Mouse (Mus musculus): ENCODE results near the gene Sh3pxd2b. TPM values are rescaled to one million over a fixed set of nuclear protein-coding genes. Genes with fewer than 3 reads are reported as not detected.

The Sh3pxd2b gene
- total RNA-seq, 2 experiments from 2014 or later, result 12.4 to 14.5 TPM

Other genes starting within 250 kb of the Sh3pxd2b start
- not detected for gene Il9r, start 147.5 kb upstream of the Sh3pxd2b start, total RNA-seq (2021)
- gene Snrnp25, start 142.4 kb upstream of the Sh3pxd2b start, total RNA-seq (2021), result 10 to 100 TPM; 24.5 to 29.0 TPM
- 10 to 100 TPM; 11.1 to 14.2 TPM for gene Rhbdf1, start 125.5 kb upstream of the Sh3pxd2b start, total RNA-seq (2021)
- gene Mpg, start 121.3 kb upstream of the Sh3pxd2b start, total RNA-seq (2021), result 10 to 100 TPM; 18.2 to 21.3 TPM
- 10 to 100 TPM; 43.6 to 45.6 TPM for gene Nprl3, start 80.1 kb upstream of the Sh3pxd2b start, total RNA-seq (2021)
- gene Hba-x, start 71.4 kb upstream of the Sh3pxd2b start, total RNA-seq (2021), result not detected
- gene Hba-a1, start 64.3 kb upstream of the Sh3pxd2b start, total RNA-seq (2021), result 100 to 1,000 TPM; 348 to 459 TPM
- 1 to 10 TPM in 1 of 2 experiments, not detected in 1; 1.3 TPM for gene Hbq1b, start 60.9 kb upstream of the Sh3pxd2b start, total RNA-seq (2021)
- 100 to 1,000 TPM; 308 to 397 TPM for gene Hba-a2, start 51.3 kb upstream of the Sh3pxd2b start, total RNA-seq (2021)
- gene Hbq1a, start 47.8 kb upstream of the Sh3pxd2b start, total RNA-seq (2021), result 1 to 10 TPM; 1.3 to 2.5 TPM
- gene Ubtd2, start 107.5 kb downstream of the Sh3pxd2b start, total RNA-seq (2021), result 10 to 100 TPM; 44.0 to 50.1 TPM
- gene Efcab9, start 184.3 kb downstream of the Sh3pxd2b start, total RNA-seq (2021), result 1 to 10 TPM in 1 of 2 experiments, not detected in 1; 1.4 TPM
- gene Stk10, start 185.5 kb downstream of the Sh3pxd2b start, total RNA-seq (2021), result 1 to 10 TPM; 8.4 to 9.5 TPM

All from left cerebral cortex, adult 18-20 months (tissue).